Mouse (Mus musculus): ENCODE data around the gene Sp2. TPM values are rescaled to one million over a fixed set of nuclear protein-coding genes. Genes with fewer than 3 reads are reported as not detected.

The Sp2 gene
- polyA plus RNA-seq, 1 experiment: 11.8 TPM

DNA sequence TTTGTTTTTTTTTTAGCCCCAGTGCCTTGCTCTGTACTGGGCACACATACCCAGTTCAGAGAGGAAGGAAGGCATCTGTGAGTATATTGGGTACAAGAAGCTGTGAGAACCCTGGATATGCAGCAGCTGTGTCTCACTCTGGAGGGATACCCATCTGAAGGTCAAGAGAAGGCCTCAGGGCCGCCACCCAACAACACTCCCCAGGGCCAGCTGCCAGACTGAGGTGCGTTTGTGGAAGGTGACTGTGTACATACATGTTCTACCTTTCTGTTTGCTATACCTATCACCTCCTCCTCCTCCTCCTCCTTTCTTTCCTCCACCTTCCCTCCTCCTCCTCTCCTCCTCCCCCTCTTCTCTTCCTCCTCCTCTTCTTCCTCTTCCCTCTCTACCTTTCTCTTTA is 54.7 kb downstream of the Sp2 start, which contains the start of gene Prr15l:
Gene Prr15l, plus strand, starts transcription at position 17 of the 400 bp plus-strand sequence.
- H3K4me3 ChIP-seq (ENCODE audit: insufficient read depth, low read depth, low read length): no peak within 1 kb of the TSS
- no peaks in the 10 kb centered on the region for H3K4me1 ChIP-seq (ENCODE audit: control insufficient read depth, insufficient read depth, insufficient read length, low read length)
- no peak within 1 kb of the TSS for H3K27ac ChIP-seq (replicated peaks; ENCODE audit: low read depth, low read length)

DNA sequence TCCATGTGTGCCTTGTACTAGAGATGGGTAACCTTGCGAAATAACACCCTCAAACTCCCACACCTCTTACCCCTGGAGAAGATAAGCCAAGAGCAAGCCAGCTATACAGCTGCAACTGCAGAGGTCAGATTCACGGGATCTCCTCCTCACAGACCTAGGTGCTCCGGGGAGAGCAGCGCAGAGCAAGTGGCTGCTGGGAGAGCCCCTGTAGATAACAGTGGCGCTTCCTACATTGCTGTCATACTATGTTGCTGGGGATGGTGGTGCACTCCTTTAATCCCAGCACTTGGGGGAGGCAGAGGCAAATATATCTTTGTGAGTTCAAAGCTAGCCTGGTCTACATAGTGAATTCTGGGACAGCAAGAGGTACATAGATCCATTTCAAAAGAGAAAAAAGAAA is 56.2 kb downstream of the Sp2 start:
- no peaks in the 10 kb centered on the region for H3K4me1 ChIP-seq (ENCODE audit: control insufficient read depth, insufficient read depth, insufficient read length, low read length)
- no peak overlapping the region for H3K4me3 ChIP-seq (ENCODE audit: insufficient read depth, low read depth, low read length)

GRCm38 (mm10) chr11:96925469-96926148 is 57.1 kb downstream of the Sp2 start:
- Histone ChIP-seq H3K4me3 (ENCODE audit: insufficient read depth, low read depth, low read length) (no peak overlapping the region), H3K27ac (replicated peaks; ENCODE audit: low read depth, low read length) (no peak overlapping the region), H3K4me1 (ENCODE audit: control insufficient read depth, insufficient read depth, insufficient read length, low read length) (no peaks in the 10 kb centered on the region)

More for the DNA sequence above, 56.2 kb downstream of the Sp2 start:
- H3K27ac ChIP-seq (replicated peaks; ENCODE audit: low read depth, low read length): no peak overlapping the region

DNA sequence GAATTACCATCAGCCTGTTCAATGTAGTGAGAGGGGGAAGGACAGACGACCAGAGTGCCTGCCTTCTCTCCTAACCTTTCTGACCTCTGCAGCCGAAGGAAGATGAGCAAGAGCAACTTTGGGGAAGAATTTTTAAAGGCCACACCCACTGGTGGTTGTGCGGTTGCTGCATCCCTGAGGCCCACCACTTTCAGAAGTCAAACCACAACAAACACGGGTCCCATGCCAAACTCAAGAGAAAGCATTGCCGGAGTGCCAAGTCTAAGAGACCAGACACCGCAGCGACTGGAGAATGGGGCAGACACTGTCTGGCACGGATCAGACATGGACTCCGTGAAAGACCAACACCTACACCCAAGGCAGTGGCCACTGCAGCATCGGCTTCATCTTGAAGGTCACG is 57.9 kb downstream of the Sp2 start:
- H3K4me1 ChIP-seq (ENCODE audit: control insufficient read depth, insufficient read depth, insufficient read length, low read length): no peaks in the 10 kb centered on the region

DNA sequence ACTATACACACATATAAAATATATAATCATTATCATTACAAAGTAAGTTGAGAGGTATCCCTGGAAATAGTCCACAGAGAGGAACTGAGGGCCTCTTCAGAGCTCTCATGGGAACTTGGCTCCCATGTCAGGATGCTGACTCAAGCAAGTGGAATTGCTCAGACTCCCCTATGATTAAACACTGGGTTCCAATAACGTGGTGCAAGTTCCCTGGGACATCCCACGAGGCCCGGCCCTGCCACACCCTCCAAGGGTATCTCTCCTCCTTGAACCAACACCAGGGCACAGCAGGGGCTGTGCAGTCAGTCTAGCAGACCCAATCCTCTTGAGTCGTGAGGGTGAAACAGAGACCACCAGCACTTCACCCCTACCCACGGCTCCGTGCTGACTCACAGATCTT is 63.8 kb downstream of the Sp2 start:
- Histone ChIP-seq H3K27ac (replicated peaks; ENCODE audit: low read depth, low read length) (no peak overlapping the region), H3K4me1 (ENCODE audit: control insufficient read depth, insufficient read depth, insufficient read length, low read length) (no peaks in the 10 kb centered on the region), H3K4me3 (ENCODE audit: insufficient read depth, low read depth, low read length) (no peak overlapping the region)

More for the DNA sequence above, 57.9 kb downstream of the Sp2 start:
- H3K4me3 ChIP-seq (ENCODE audit: insufficient read depth, low read depth, low read length): no peak overlapping the region
- no peak overlapping the region for H3K27ac ChIP-seq (replicated peaks; ENCODE audit: low read depth, low read length)

DNA sequence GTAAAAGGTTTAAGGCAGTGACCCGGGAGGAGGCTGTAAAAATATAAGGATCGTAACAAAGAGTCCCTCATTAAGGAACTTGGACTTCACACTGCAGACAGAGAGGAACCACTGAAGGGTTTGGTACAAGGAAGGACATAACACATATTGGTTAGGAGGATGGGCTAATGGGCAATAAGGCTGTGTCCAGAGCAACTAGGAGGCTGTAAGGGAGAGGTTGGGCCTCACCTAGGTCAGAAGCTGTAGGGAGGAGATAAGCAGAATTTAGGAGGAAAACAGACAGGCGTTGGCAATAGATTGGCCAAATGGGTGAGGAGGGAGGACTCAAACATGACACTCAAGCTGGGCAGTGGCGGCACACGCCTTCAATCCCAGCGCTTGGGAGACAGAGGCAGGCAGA is 65.3 kb downstream of the Sp2 start:
- Histone ChIP-seq H3K4me1 (ENCODE audit: control insufficient read depth, insufficient read depth, insufficient read length, low read length) (no peaks in the 10 kb centered on the region), H3K4me3 (ENCODE audit: insufficient read depth, low read depth, low read length) (no peak overlapping the region), H3K27ac (replicated peaks; ENCODE audit: low read depth, low read length) (no peak overlapping the region)

DNA sequence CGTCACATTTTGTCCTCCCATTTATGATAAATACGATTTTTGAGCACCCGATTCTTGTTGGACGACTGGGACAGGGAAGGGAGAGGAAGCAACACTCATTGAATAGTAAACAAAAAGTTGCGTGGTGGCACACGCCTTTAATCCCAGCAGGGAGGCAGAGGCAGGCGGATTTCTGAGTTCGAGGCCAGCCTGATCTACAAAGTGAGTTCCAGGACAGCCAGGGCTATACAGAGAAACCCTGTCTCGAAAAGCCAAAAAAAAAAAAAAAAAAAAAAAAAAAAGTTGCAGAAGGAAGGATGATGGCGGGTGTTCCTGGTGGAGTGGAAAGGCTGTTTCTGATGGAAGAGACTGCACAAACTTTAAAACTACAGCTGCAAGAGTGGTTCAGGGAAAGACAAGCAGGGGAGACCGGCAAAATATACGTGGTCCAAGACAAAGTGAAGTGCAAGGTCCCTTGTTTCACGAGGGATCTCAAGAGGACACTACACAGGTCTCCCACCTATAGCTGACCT is 65.8 kb downstream of the Sp2 start:
- H3K4me1 ChIP-seq (ENCODE audit: control insufficient read depth, insufficient read depth, insufficient read length, low read length): no peaks in the 10 kb centered on the region
- peak overlapping the region; percentile 54 for H3K4me3 ChIP-seq (ENCODE audit: insufficient read depth, low read depth, low read length)
- H3K27ac ChIP-seq (replicated peaks; ENCODE audit: low read depth, low read length): peak overlapping the region; percentile 26; the same call in 1 of the 2 replicates

GRCm38 (mm10) chr11:96916044-96916884 is 66.5 kb downstream of the Sp2 start, which contains the start of gene Cdk5rap3:
TSS of gene Cdk5rap3 (minus strand) at chr11:96916496.
- peak within 1 kb of the TSS; percentile 26 for H3K27ac ChIP-seq (replicated peaks; ENCODE audit: low read depth, low read length)
- H3K4me1 ChIP-seq (ENCODE audit: control insufficient read depth, insufficient read depth, insufficient read length, low read length): no peaks in the 10 kb centered on the region
- H3K4me3 ChIP-seq (ENCODE audit: insufficient read depth, low read depth, low read length): peak within 1 kb of the TSS; percentile 75

DNA sequence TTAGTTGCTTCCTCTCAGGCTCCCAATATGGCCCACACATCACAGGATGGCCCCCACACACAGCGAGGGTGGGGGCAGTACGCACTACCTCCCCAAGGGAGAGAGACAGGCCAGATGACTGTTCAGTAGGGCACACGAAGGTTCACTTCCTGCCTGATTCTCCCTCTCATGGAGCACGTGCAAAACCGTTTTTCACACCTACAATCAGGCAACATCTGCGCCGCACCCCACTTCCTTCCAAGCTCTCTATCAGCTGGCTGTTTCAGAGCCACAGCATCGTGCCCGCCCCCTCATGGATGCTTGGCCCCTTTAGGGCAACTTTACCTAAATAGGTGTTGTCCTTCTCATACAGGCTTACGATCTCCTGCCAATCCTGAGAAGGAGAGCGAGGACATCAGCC is 70.1 kb downstream of the Sp2 start:
- no peaks in the 10 kb centered on the region for H3K4me1 ChIP-seq (ENCODE audit: control insufficient read depth, insufficient read depth, insufficient read length, low read length)
- H3K27ac ChIP-seq (replicated peaks; ENCODE audit: low read depth, low read length): no peak overlapping the region
- H3K4me3 ChIP-seq (ENCODE audit: insufficient read depth, low read depth, low read length): no peak overlapping the region

DNA sequence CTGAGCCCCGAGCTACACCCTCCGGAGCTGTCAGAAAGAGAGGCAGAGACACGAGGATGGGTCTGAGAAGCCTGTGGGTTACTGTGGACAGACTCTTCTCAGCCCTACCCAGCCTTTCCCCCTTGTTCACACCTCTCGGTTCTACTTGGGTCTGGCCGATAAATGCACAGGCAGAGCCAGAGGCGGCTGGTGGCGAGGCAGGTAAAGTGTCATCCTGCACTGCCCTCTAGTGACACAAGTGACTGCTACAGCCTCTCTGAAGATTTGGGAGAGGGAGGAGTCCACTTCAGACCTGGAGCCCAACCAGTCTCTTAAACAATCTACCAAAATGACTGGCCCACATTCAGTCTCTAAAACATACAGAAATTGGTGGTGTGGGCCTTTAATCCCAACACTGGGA is 72.8 kb downstream of the Sp2 start:
- no peak overlapping the region for H3K4me3 ChIP-seq (ENCODE audit: insufficient read depth, low read depth, low read length)
- H3K4me1 ChIP-seq (ENCODE audit: control insufficient read depth, insufficient read depth, insufficient read length, low read length): no peaks in the 10 kb centered on the region

DNA sequence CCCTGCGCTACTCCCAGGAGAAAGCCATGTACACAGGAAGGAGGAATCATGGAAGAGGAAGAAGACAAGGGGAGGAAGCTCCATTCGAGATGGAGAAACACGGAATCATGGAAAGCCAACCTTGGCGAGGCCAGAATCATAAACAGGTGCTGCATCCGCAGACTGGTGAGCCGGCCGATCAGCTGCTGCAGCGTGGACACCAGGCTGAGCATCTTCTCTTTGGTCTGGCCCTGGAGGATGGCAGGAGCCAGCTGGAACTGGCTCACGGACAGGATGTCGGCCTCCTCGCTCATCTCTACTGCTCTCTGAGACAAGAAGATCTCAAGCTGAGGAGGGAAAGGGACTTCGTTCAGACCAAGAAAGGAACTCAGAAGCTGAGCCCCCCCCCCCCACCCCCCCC is 74.2 kb downstream of the Sp2 start:
- no peak overlapping the region for H3K27ac ChIP-seq (replicated peaks; ENCODE audit: low read depth, low read length)
- no peak overlapping the region for H3K4me3 ChIP-seq (ENCODE audit: insufficient read depth, low read depth, low read length)
- no peaks in the 10 kb centered on the region for H3K4me1 ChIP-seq (ENCODE audit: control insufficient read depth, insufficient read depth, insufficient read length, low read length)

More for the DNA sequence above, 72.8 kb downstream of the Sp2 start:
- no peak overlapping the region for H3K27ac ChIP-seq (replicated peaks; ENCODE audit: low read depth, low read length)

GRCm38 (mm10) chr11:96906431-96907161 is 76.2 kb downstream of the Sp2 start:
- H3K27ac ChIP-seq (replicated peaks; ENCODE audit: low read depth, low read length): peak overlapping the region; percentile 45
- no peak overlapping the region for H3K4me3 ChIP-seq (ENCODE audit: insufficient read depth, low read depth, low read length)
- H3K4me1 ChIP-seq (ENCODE audit: control insufficient read depth, insufficient read depth, insufficient read length, low read length): no peaks in the 10 kb centered on the region

All from brown adipose tissue, adult 24 weeks (tissue).